Mouse (Mus musculus): ENCODE measurements at regions not wholly inside any gene's neighbourhood (a gene's known extent, or its start where the extent isn't known, plus 50 kb on each side); places are given as distances from the start of the nearest gene placed in this dataset.
A peak's percentile ranks its signal among the peaks of the same experiment; 100 is the strongest.

GRCm38 (mm10) chr11:92858170-92858569 is 239.7 kb upstream of the Car10 start:
- Histone ChIP-seq H3K4me3 (ENCODE audit: low read depth, low read length) (no peak overlapping the region), H3K27me3 (ENCODE audit: insufficient read depth, low read length) (no peaks in the 10 kb centered on the region), H3K36me3 (replicated peaks) (no peaks in the 10 kb centered on the region), H3K9me3 (replicated peaks) (peaks cover 7% of the 10 kb centered on the region), H3K4me1 (ENCODE audit: insufficient read depth, low read depth, low read length) (no peaks in the 10 kb centered on the region)
- ATAC-seq (ENCODE audit: extremely low read depth, insufficient number of reproducible peaks, low FRiP score, poor library complexity, severe bottlenecking) (no peak), DNase-seq (ENCODE audit: low spot score) (no peak)
- TF ChIP-seq TAL1 (conservative IDR thresholded peaks at IDR 0.05; ENCODE audit: low read depth, low read length), result no peak
- no peak for TF ChIP-seq GATA2 (IDR thresholded peaks at IDR 0.05; ENCODE audit: borderline replicate concordance, low read depth, low read length)
- no peak for TF ChIP-seq GATA1 (IDR thresholded peaks at IDR 0.05; ENCODE audit: borderline replicate concordance, low read length)
- TF ChIP-seq CTCF (IDR thresholded peaks at IDR 0.05; ENCODE audit: low read depth, low read length), result no peak
- no peak for TF ChIP-seq POLR2AphosphoS5 (IDR thresholded peaks at IDR 0.05; ENCODE audit: insufficient replicate concordance, low read depth, low read length)

- TF ChIP-seq GATA1 (IDR thresholded peaks at IDR 0.05; ENCODE audit: borderline replicate concordance, low read length) (no peak), TAL1 (conservative IDR thresholded peaks at IDR 0.05; ENCODE audit: low read depth, low read length) (no peak)
- ATAC-seq (ENCODE audit: extremely low read depth, insufficient number of reproducible peaks, low FRiP score, poor library complexity, severe bottlenecking), result peak; percentile 57; the same call in 1 of the 2 replicates
- no peak for DNase-seq (ENCODE audit: low spot score)
Measured at GRCm38 (mm10) chr11:92889693-92890454, 208.0 kb upstream of the Car10 start.

GRCm38 (mm10) chr11:92899296-92899695 is 198.5 kb upstream of the Car10 start:
- ATAC-seq (ENCODE audit: extremely low read depth, insufficient number of reproducible peaks, low FRiP score, poor library complexity, severe bottlenecking) (no peak), DNase-seq (ENCODE audit: low spot score) (no peak)
- no peaks in the 10 kb centered on the region for H3K4me1 ChIP-seq (ENCODE audit: insufficient read depth, low read depth, low read length)
- no peaks in the 10 kb centered on the region for H3K27me3 ChIP-seq (ENCODE audit: insufficient read depth, low read length)
- no peaks in the 10 kb centered on the region for H3K36me3 ChIP-seq (replicated peaks)
- peaks cover 12% of the 10 kb centered on the region for H3K9me3 ChIP-seq (replicated peaks)
- H3K4me3 ChIP-seq (ENCODE audit: low read depth, low read length), result no peak overlapping the region
- no peak for TF ChIP-seq GATA2 (IDR thresholded peaks at IDR 0.05; ENCODE audit: borderline replicate concordance, low read depth, low read length)
- TF ChIP-seq TAL1 (conservative IDR thresholded peaks at IDR 0.05; ENCODE audit: low read depth, low read length), result no peak
- no peak for TF ChIP-seq CTCF (IDR thresholded peaks at IDR 0.05; ENCODE audit: low read depth, low read length)
- no peak for TF ChIP-seq POLR2AphosphoS5 (IDR thresholded peaks at IDR 0.05; ENCODE audit: insufficient replicate concordance, low read depth, low read length)
- no peak for TF ChIP-seq GATA1 (IDR thresholded peaks at IDR 0.05; ENCODE audit: borderline replicate concordance, low read length)

More at GRCm38 (mm10) chr11:92889693-92890454, 208.0 kb upstream of the Car10 start:
- no peak overlapping the region for H3K4me3 ChIP-seq (ENCODE audit: low read depth, low read length)
- H3K4me1 ChIP-seq (ENCODE audit: insufficient read depth, low read depth, low read length), result no peaks in the 10 kb centered on the region
- no peaks in the 10 kb centered on the region for H3K27me3 ChIP-seq (ENCODE audit: insufficient read depth, low read length)
- peaks cover 3% of the 10 kb centered on the region; the same call in 1 of the 2 replicates for H3K9me3 ChIP-seq (replicated peaks)
- no peaks in the 10 kb centered on the region for H3K36me3 ChIP-seq (replicated peaks)

All from G1E (cell line).